Mouse (Mus musculus): ENCODE data around the gene Mreg.

- TF ChIP-seq CTCF (IDR thresholded peaks at IDR 0.05; ENCODE audit: borderline replicate concordance, extremely low read depth, insufficient read depth, insufficient read length) (no peak), POLR2A (IDR thresholded peaks at IDR 0.05; ENCODE audit: borderline replicate concordance, extremely low read depth, insufficient read depth, insufficient read length, poor library complexity, severe bottlenecking) (no peak)
Observed at GRCm38 (mm10) chr1:72144426-72144825, 67.7 kb downstream of the Mreg start.

Data from brain, embryonic 14.5 days (tissue).